Mouse (Mus musculus): ENCODE data around the gene Cd160. TPM values are rescaled to one million over a fixed set of nuclear protein-coding genes. Genes with fewer than 3 reads are reported as not detected.

Cd160 gene
- total and polyA plus RNA-seq, 3 experiments = 0.04 to 0.32 TPM; not detected in 1

DNA sequence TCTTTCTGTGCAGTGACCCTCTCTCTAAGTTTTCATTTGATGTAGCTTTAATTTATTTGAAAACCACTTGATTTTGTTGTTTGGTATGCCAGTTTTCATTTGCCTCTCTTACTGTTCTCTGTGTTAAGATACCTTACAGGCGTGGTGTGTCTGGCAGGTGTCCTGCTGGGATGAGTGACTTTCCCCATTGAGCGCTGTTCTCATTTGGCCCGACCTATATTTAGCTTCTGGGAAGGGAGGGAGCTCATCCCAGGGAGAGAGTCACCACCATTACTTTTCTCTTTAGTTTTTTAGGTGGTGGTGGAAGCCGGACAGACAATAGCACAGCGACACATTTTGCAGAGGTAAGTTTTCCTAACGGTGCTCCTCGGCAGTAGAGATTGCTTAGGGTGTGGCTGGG lies 71.5 kb downstream of the Cd160 start:
- H3K4me1 ChIP-seq (ENCODE audit: control insufficient read depth in 1 of 2, insufficient read depth in 2 of 2, low read length in 2 of 2) = no peaks in the 10 kb centered on the region
- TF ChIP-seq ELF1 (IDR thresholded peaks at IDR 0.05; ENCODE audit: low read depth, low read length) (no peak), MAFK (IDR thresholded peaks at IDR 0.05; ENCODE audit: borderline replicate concordance, low read depth, low read length) (no peak), JUND (IDR thresholded peaks at IDR 0.05; ENCODE audit: low read depth, low read length) (no peak), CHD1 (IDR thresholded peaks at IDR 0.05; ENCODE audit: low read depth, low read length) (no peak), MYC (IDR thresholded peaks at IDR 0.05; ENCODE audit: low read depth, low read length) (no peak), UBTF (IDR thresholded peaks at IDR 0.05; ENCODE audit: borderline replicate concordance, insufficient read depth, low read depth, low read length) (no peak), ETS1 (IDR thresholded peaks at IDR 0.05; ENCODE audit: low read depth, low read length) (no peak), TBP (IDR thresholded peaks at IDR 0.05; ENCODE audit: low read depth, low read length) (no peak), MXI1 (IDR thresholded peaks at IDR 0.05; ENCODE audit: low read depth, low read length) (no peak), SMC3 (IDR thresholded peaks at IDR 0.05; ENCODE audit: low read depth, low read length) (no peak), MAZ (IDR thresholded peaks at IDR 0.05; ENCODE audit: low read depth, low read length) (no peak), USF1 (IDR thresholded peaks at IDR 0.05; ENCODE audit: low read depth, low read length) (no peak), TAL1 (IDR thresholded peaks at IDR 0.05; ENCODE audit: low read length) (no peak), CHD2 (IDR thresholded peaks at IDR 0.05; ENCODE audit: low read length) (no peak), POLR2AphosphoS5 (IDR thresholded peaks at IDR 0.05; ENCODE audit: borderline replicate concordance, low read depth, low read length) (no peak), SIN3A (IDR thresholded peaks at IDR 0.05; ENCODE audit: low read length) (no peak)
- no peaks in the 10 kb centered on the region for H3K9me3 ChIP-seq (replicated peaks; ENCODE audit: insufficient read depth, low read length)

DNA sequence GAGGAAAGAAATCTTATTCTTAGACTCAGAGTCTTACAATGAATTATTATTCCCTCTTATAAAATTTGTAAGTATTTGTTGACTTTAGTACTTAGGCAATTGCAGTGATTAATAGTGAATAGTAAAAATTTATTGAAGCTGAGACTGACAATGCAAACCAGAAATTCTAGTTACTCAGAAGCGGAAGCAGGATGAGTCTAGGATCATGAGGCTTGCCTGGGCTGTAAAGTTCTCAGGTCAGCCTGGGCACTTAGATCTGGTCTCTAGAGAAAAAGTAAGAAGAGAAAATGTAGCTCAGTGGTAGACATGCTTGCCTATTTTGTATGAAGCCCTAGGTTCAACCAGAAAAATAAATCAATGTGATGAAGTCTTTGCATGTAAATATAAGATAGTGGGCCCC lies 73.2 kb downstream of the Cd160 start:
- no peaks in the 10 kb centered on the region for H3K79me2 ChIP-seq (ENCODE audit: control insufficient read depth, insufficient read depth, low read length, poor library complexity)
- no peaks in the 10 kb centered on the region; a peak in 1 of 4 replicates for H3K4me1 ChIP-seq (ENCODE audit: control insufficient read depth in 1 of 2, insufficient read depth in 2 of 2, low read length in 2 of 2)
- DNase-seq (ENCODE audit: low read depth, low spot score) = no peak
- H3K27me3 ChIP-seq (ENCODE audit: control insufficient read depth in 1 of 2, insufficient read depth in 2 of 2, low read length in 2 of 2) = no peaks in the 10 kb centered on the region
- no peak overlapping the region for H3K27ac ChIP-seq (ENCODE audit: control insufficient read depth, low read depth, low read length)
- no peak overlapping the region for H3K4me3 ChIP-seq (ENCODE audit: control insufficient read depth in 1 of 2, insufficient read depth in 1 of 2, low read depth in 2 of 2, low read length in 2 of 2)
- peaks cover 0 to 2% of the 10 kb centered on the region in 2 experiments; a peak in 2 of 4 replicates for H3K36me3 ChIP-seq (ENCODE audit: control insufficient read depth in 1 of 2, insufficient read depth in 2 of 2, low read length in 2 of 2)
- H3K9me3 ChIP-seq (replicated peaks; ENCODE audit: insufficient read depth, low read length) = no peaks in the 10 kb centered on the region
- no peak for TF ChIP-seq KAT2A (conservative IDR thresholded peaks at IDR 0.05; ENCODE audit: low read depth, low read length)
- TF ChIP-seq GATA1 (IDR thresholded peaks at IDR 0.05; ENCODE audit: low read depth, low read length) = no peak
- no peak for TF ChIP-seq BHLHE40 (IDR thresholded peaks at IDR 0.05; ENCODE audit: borderline replicate concordance, low read depth, low read length)
- no peak for TF ChIP-seq MAZ (IDR thresholded peaks at IDR 0.05; ENCODE audit: low read depth, low read length)
- H3K9ac ChIP-seq (ENCODE audit: control insufficient read depth, low read depth, low read length, poor library complexity, severe bottlenecking) = no peak overlapping the region

More for the DNA sequence above, 71.5 kb downstream of the Cd160 start:
- H3K4me3 ChIP-seq (ENCODE audit: control insufficient read depth in 1 of 2, insufficient read depth in 1 of 2, low read depth in 2 of 2, low read length in 2 of 2) = no peak overlapping the region
- DNase-seq (ENCODE audit: low read depth, low spot score) = no peak
- no peaks in the 10 kb centered on the region for H3K79me2 ChIP-seq (ENCODE audit: control insufficient read depth, insufficient read depth, low read length, poor library complexity)
- H3K27me3 ChIP-seq (ENCODE audit: control insufficient read depth in 1 of 2, insufficient read depth in 2 of 2, low read length in 2 of 2) = no peaks in the 10 kb centered on the region
- H3K9ac ChIP-seq (ENCODE audit: control insufficient read depth, low read depth, low read length, poor library complexity, severe bottlenecking) = no peak overlapping the region
- H3K36me3 ChIP-seq (ENCODE audit: control insufficient read depth in 1 of 2, insufficient read depth in 2 of 2, low read length in 2 of 2) = peaks cover 0 to 2% of the 10 kb centered on the region in 2 experiments; a peak in 2 of 4 replicates
- H3K27ac ChIP-seq (ENCODE audit: control insufficient read depth, low read depth, low read length) = no peak overlapping the region

Other genes with a start within 250 kb of the Cd160 start
- 26.4 and 31.1 TPM in 2 replicates for gene Polr3gl, start 235.2 kb downstream of the Cd160 start, total RNA-seq (2012; rRNA removed)
- gene Polr3gl, start 235.2 kb downstream of the Cd160 start, polyA plus RNA-seq (2012; ENCODE audit: insufficient read depth in 1 of 2, insufficient read length in 2 of 2, low read depth in 1 of 2, low replicate concordance in 2 of 2, missing spikeins in 1 of 2) = 10 to 100 TPM in 1 of 2 experiments, not detected in 1; 39.8 TPM
- 0.15 and 0.16 TPM in 2 replicates for gene Ankrd34a, start 232.7 kb downstream of the Cd160 start, total RNA-seq (2012; rRNA removed)
- under 1 TPM in 1 of 2 experiments, not detected in 1; 0.78 TPM for gene Ankrd34a, start 232.7 kb downstream of the Cd160 start, polyA plus RNA-seq (2012; ENCODE audit: insufficient read depth in 1 of 2, insufficient read length in 2 of 2, low read depth in 1 of 2, low replicate concordance in 2 of 2, missing spikeins in 1 of 2)
- gene Lix1l, start 228.2 kb downstream of the Cd160 start, total RNA-seq (2012; rRNA removed) = 5.4 and 6.1 TPM in 2 replicates
- gene Lix1l, start 228.2 kb downstream of the Cd160 start, polyA plus RNA-seq (2012; ENCODE audit: insufficient read depth in 1 of 2, insufficient read length in 2 of 2, low read depth in 1 of 2, low replicate concordance in 2 of 2, missing spikeins in 1 of 2) = 10 to 100 TPM in 1 of 2 experiments, not detected in 1; 17.0 TPM
- gene Rbm8a, start 199.4 kb downstream of the Cd160 start, total RNA-seq (2012; rRNA removed) = 214 and 231 TPM in 2 replicates
- 100 to 1,000 TPM in 1 of 2 experiments, not detected in 1; 363 TPM for gene Rbm8a, start 199.4 kb downstream of the Cd160 start, polyA plus RNA-seq (2012; ENCODE audit: insufficient read depth in 1 of 2, insufficient read length in 2 of 2, low read depth in 1 of 2, low replicate concordance in 2 of 2, missing spikeins in 1 of 2)
- gene Pex11b, start 194.0 kb downstream of the Cd160 start, total RNA-seq (2012; rRNA removed) = 33.8 and 38.2 TPM in 2 replicates
- gene Pex11b, start 194.0 kb downstream of the Cd160 start, polyA plus RNA-seq (2012; ENCODE audit: insufficient read depth in 1 of 2, insufficient read length in 2 of 2, low read depth in 1 of 2, low replicate concordance in 2 of 2, missing spikeins in 1 of 2) = 10 to 100 TPM in 1 of 2 experiments, not detected in 1; 82.8 TPM
- 0.16 and 0.19 TPM in 2 replicates for gene Gm42957, start 193.9 kb downstream of the Cd160 start, total RNA-seq (2012; rRNA removed)
- under 1 TPM in 1 of 2 experiments, not detected in 1; 0.06 TPM for gene Gm42957, start 193.9 kb downstream of the Cd160 start, polyA plus RNA-seq (2012; ENCODE audit: insufficient read depth in 1 of 2, insufficient read length in 2 of 2, low read depth in 1 of 2, low replicate concordance in 2 of 2, missing spikeins in 1 of 2)
- gene Itga10, start 183.8 kb downstream of the Cd160 start, total RNA-seq (2012; rRNA removed) = 0.65 and 1.0 TPM in 2 replicates
- 1 to 10 TPM in 1 of 2 experiments, not detected in 1; 2.9 TPM for gene Itga10, start 183.8 kb downstream of the Cd160 start, polyA plus RNA-seq (2012; ENCODE audit: insufficient read depth in 1 of 2, insufficient read length in 2 of 2, low read depth in 1 of 2, low replicate concordance in 2 of 2, missing spikeins in 1 of 2)
- gene Ankrd35, start 159.2 kb downstream of the Cd160 start, total RNA-seq (2012; rRNA removed) = 0.46 and 0.62 TPM in 2 replicates
- under 1 TPM in 1 of 2 experiments, not detected in 1; 0.77 TPM for gene Ankrd35, start 159.2 kb downstream of the Cd160 start, polyA plus RNA-seq (2012; ENCODE audit: insufficient read depth in 1 of 2, insufficient read length in 2 of 2, low read depth in 1 of 2, low replicate concordance in 2 of 2, missing spikeins in 1 of 2)
- gene Pias3, start 133.0 kb downstream of the Cd160 start, total RNA-seq (2012; rRNA removed) = 5.9 and 6.0 TPM in 2 replicates
- gene Pias3, start 133.0 kb downstream of the Cd160 start, polyA plus RNA-seq (2012; ENCODE audit: insufficient read depth in 1 of 2, insufficient read length in 2 of 2, low read depth in 1 of 2, low replicate concordance in 2 of 2, missing spikeins in 1 of 2) = 10 to 100 TPM in 1 of 2 experiments, not detected in 1; 26.8 TPM
- 2.4 and 2.7 TPM in 2 replicates for gene Nudt17, start 120.8 kb downstream of the Cd160 start, total RNA-seq (2012; rRNA removed)
- gene Nudt17, start 120.8 kb downstream of the Cd160 start, polyA plus RNA-seq (2012; ENCODE audit: insufficient read depth in 1 of 2, insufficient read length in 2 of 2, low read depth in 1 of 2, low replicate concordance in 2 of 2, missing spikeins in 1 of 2) = 1 to 10 TPM in 1 of 2 experiments, not detected in 1; 6.5 TPM
- gene Polr3c, start 101.7 kb downstream of the Cd160 start, total RNA-seq (2012; rRNA removed) = 48.3 and 53.1 TPM in 2 replicates
- 100 to 1,000 TPM; 122 to 224 TPM for gene Polr3c, start 101.7 kb downstream of the Cd160 start, polyA plus RNA-seq (2012; ENCODE audit: insufficient read depth in 1 of 2, insufficient read length in 2 of 2, low read depth in 1 of 2, low replicate concordance in 2 of 2, missing spikeins in 1 of 2)
- 43.2 and 52.2 TPM in 2 replicates for gene Rnf115, start 101.7 kb downstream of the Cd160 start, total RNA-seq (2012; rRNA removed)
- 10 to 100 TPM; 66.1 to 71.8 TPM for gene Rnf115, start 101.7 kb downstream of the Cd160 start, polyA plus RNA-seq (2012; ENCODE audit: insufficient read depth in 1 of 2, insufficient read length in 2 of 2, low read depth in 1 of 2, low replicate concordance in 2 of 2, missing spikeins in 1 of 2)
- 0.20 and 0.27 TPM in 2 replicates for gene Pdzk1, start 67 bp downstream of the Cd160 start, total RNA-seq (2012; rRNA removed)
- under 1 TPM in 1 of 2 experiments, not detected in 1; 0.18 TPM for gene Pdzk1, start 67 bp downstream of the Cd160 start, polyA plus RNA-seq (2012; ENCODE audit: insufficient read depth in 1 of 2, insufficient read length in 2 of 2, low read depth in 1 of 2, low replicate concordance in 2 of 2, missing spikeins in 1 of 2)
- 0.07 and 0.08 TPM in 2 replicates for gene Gja5, start 75.3 kb upstream of the Cd160 start, total RNA-seq (2012; rRNA removed)
- gene Gja5, start 75.3 kb upstream of the Cd160 start, polyA plus RNA-seq (2012; ENCODE audit: insufficient read depth in 1 of 2, insufficient read length in 2 of 2, low read depth in 1 of 2, low replicate concordance in 2 of 2, missing spikeins in 1 of 2) = under 1 TPM in 1 of 2 experiments, not detected in 1; 0.03 TPM
- gene Gpr89, start 76.0 kb upstream of the Cd160 start, total RNA-seq (2012; rRNA removed) = 56.7 and 69.9 TPM in 2 replicates
- gene Gpr89, start 76.0 kb upstream of the Cd160 start, polyA plus RNA-seq (2012; ENCODE audit: insufficient read depth in 1 of 2, insufficient read length in 2 of 2, low read depth in 1 of 2, low replicate concordance in 2 of 2, missing spikeins in 1 of 2) = 10 to 100 TPM in 1 of 2 experiments, not detected in 1; 56.7 TPM
- gene Gja8, start 96.7 kb upstream of the Cd160 start, total RNA-seq (2012; rRNA removed) = 0.04 TPM in 1 of 2 replicates, not detected in the other
- gene Gja8, start 96.7 kb upstream of the Cd160 start, polyA plus RNA-seq (2012; ENCODE audit: insufficient read depth in 1 of 2, insufficient read length in 2 of 2, low read depth in 1 of 2, low replicate concordance in 2 of 2, missing spikeins in 1 of 2) = under 1 TPM in 1 of 2 experiments, not detected in 1; 0.04 TPM